Mouse (Mus musculus) stomach, postnatal 0 days (tissue): ENCODE results near the gene Slc22a8.

Experiments
- CTCF ChIP-seq: IDR thresholded peaks from 2 replicates; pipeline ENCODE4 v1.5.1; 2016; ENCODE audit warnings: antibody characterized with exemption, low read depth, mild to moderate bottlenecking, moderate library complexity
- EP300 ChIP-seq: optimal IDR thresholded peaks from 2 replicates; pipeline ENCODE3; 2016; ENCODE audit warnings: antibody characterized with exemption

DNA sequence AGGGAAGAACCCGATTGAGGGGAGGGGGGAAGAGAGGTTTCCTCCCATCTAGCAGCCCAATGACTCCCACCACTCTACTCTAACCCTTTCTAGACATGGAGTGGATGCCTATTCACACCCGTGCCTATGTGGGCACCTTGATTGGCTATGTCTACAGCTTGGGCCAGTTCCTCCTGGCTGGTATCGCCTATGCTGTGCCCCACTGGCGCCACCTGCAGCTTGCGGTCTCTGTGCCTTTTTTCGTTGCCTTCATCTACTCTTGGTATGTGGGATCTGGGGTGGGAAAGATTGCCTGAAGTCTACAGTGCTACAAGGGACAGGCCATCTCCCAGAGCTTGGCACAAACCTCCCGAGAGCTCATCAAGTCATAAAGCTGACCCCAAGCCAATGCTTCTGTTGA is 30.0 kb downstream of the Slc22a8 start:
- no peak for TF ChIP-seq CTCF
- TF ChIP-seq EP300 = no peak
